Mouse (Mus musculus) hindbrain, postnatal 0 days (tissue): ENCODE results near the gene Tysnd1. TPM values are rescaled to one million over a fixed set of nuclear protein-coding genes. Genes with fewer than 3 reads are reported as not detected.

Source experiments
- ATAC-seq: fragments of 200-750 bp; cut with Nextera tagmentation; 2 replicates; pipeline ENCODE4 v1.8.0; 2017; ENCODE audit warnings: mild to moderate bottlenecking, moderate TSS enrichment, moderate library complexity
- DNase-seq: peaks from one replicate; pipeline ENCODE4 v3.0.0-alpha.2; 2015; ENCODE audit warnings: low spot score
- H3K27ac ChIP-seq: fragments of 300-500 bp; sonication (generic); 2 replicates; pipeline ENCODE4 v1.5.1; 2014; ENCODE audit warnings: mild to moderate bottlenecking
- H3K27me3 ChIP-seq: fragments of 300-500 bp; sonication (generic); 2 replicates; pipeline ENCODE4 v1.6.1; 2014; ENCODE audit warnings: low read length, mixed read lengths; ENCODE audit not compliant: insufficient read depth
- H3K36me3 ChIP-seq: fragments of 300-500 bp; sonication (generic); 2 replicates; pipeline ENCODE4 v1.6.1; 2014; ENCODE audit warnings: low read length, mixed read lengths; ENCODE audit not compliant: insufficient read depth
- H3K4me1 ChIP-seq: fragments of 300-500 bp; sonication (generic); 2 replicates; pipeline ENCODE4 v1.6.1; 2014; ENCODE audit warnings: antibody characterized with exemption, low read length, mixed read lengths; ENCODE audit not compliant: insufficient read depth
- H3K4me2 ChIP-seq: fragments of 300-500 bp; sonication (generic); 2 replicates; pipeline ENCODE4 v1.6.1; 2014; ENCODE audit warnings: low read depth, mild to moderate bottlenecking, low read length, moderate library complexity, mixed read lengths
- H3K4me3 ChIP-seq: fragments of 300-500 bp; sonication (generic); 2 replicates; pipeline ENCODE4 v1.5.1; 2014; ENCODE audit warnings: low read length
- H3K9ac ChIP-seq: fragments of 300-500 bp; sonication (generic); replicated peaks from 2 replicates; pipeline ENCODE4 v1.6.1; 2014; ENCODE audit warnings: mild to moderate bottlenecking, low read length, moderate library complexity, mixed read lengths
- H3K9me3 ChIP-seq: fragments of 300-500 bp; sonication (generic); 2 replicates; pipeline ENCODE4 v1.6.1; 2016; ENCODE audit warnings: low read length, mixed read lengths
- CTCF ChIP-seq: IDR thresholded peaks from 2 replicates; pipeline ENCODE4 v1.5.1; 2016; ENCODE audit warnings: antibody characterized with exemption, control low read depth, low read depth
- WGBS: fragments of 180-500 bp; shearing (Covaris S2); extraction: QIAGEN DNeasy Blood & Tissue Kit; methylation state at CpG from one replicate; pipeline ENCODE4 v1.1.7; 2014; 5-methylcytosine and 5-hydroxymethylcytosine counted together
- polyA plus RNA-seq: library from polyadenylated mRNA; unstranded; fragments of >200 nt; fragmentation: Nextera tagmentation; extraction: Ambion mirVana; gene quantifications from 2 replicates; pipeline ENCODE4 v1.2.1, GENCODE M21; 2015
- total RNA-seq: library from RNA; depleted of rRNA; stranded (reverse); fragments of >200 nt; gene quantifications from 2 replicates; pipeline ENCODE4 v1.2.3, GENCODE M21; 2014

Gene Tysnd1
- total and polyA plus RNA-seq, 2 experiments from 2014 or later: 32.2 to 70.5 TPM

DNA sequence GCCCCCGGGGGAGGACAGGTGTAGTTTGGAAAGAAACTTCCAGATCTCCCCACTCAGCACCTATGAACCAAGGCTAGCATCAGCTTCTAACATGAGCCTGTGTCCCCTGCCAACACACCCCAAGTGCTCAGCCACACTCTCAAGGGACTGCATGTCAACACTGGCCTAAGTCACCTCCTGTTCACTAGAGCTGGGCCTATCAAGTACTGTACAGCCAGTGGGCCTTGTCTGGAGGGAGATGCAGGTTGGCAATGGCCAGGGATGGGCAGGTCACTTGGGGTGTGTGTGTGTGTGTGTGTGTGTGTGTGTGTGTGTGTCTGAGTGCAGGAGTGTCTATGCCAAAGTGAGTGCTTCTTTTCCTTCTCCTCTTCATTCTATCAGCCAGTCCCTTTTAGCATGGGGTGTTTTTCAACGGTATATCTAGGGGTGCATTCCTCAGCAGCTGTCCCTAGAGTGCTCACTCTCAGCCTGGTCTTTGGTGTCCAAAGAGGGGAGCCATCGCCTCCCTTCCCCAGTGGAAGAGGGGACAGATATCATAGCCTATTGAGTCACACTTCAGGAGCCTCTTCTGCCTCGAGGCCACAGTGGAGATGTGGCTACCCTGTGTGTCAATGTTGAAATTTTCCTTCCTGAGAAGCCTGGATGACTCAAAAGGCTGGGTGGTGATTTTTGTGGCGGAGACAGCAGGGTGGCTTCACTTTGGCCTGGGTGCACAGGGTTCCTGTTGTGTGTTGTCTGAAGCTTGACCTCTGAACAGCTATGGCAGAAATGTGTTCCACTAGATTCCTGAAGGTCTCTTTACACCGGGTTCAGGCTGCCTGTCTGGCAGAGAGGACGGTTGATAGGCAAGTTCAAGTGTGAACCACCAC lies 20.9 kb downstream of the Tysnd1 start:
- Histone ChIP-seq H3K27ac (no peak overlapping the region), H3K4me2 (peak overlapping the region; percentile 92), H3K36me3 (no peaks in the 10 kb centered on the region), H3K9ac (no peak overlapping the region), H3K4me1 (peaks cover 9% of the 10 kb centered on the region; the same call in 1 of the 2 replicates), H3K9me3 (no peaks in the 10 kb centered on the region), H3K27me3 (no peaks in the 10 kb centered on the region), H3K4me3 (peak overlapping the region; percentile 53)
- no peak for TF ChIP-seq CTCF
- WGBS: 77% methylated on average over 7 of the region's 7 CpGs
- no peak for DNase-seq
- ATAC-seq: no peak; the same call in 1 of the 2 replicates

- no peaks in the 10 kb centered on the region for H3K27me3 ChIP-seq
- no peak for DNase-seq
- TF ChIP-seq CTCF: no peak
- 93% methylated on average over 12 of the region's 12 CpGs for WGBS
- H3K4me3 ChIP-seq: no peak overlapping the region
- H3K4me1 ChIP-seq: peaks cover 9% of the 10 kb centered on the region; the same call in 1 of the 2 replicates
- no peaks in the 10 kb centered on the region for H3K9me3 ChIP-seq
- H3K4me2 ChIP-seq: no peak overlapping the region
- H3K9ac ChIP-seq: no peak overlapping the region
- H3K36me3 ChIP-seq: no peaks in the 10 kb centered on the region
- no peak for ATAC-seq
- no peak overlapping the region for H3K27ac ChIP-seq
Measured at GRCm38 (mm10) chr10:61717406-61718296, 22.3 kb downstream of the Tysnd1 start.

GRCm38 (mm10) chr10:61720331-61720730 lies 25.0 kb downstream of the Tysnd1 start:
- Histone ChIP-seq H3K9ac (no peak overlapping the region), H3K4me2 (no peak overlapping the region), H3K4me1 (peaks cover 6% of the 10 kb centered on the region; the same call in 1 of the 2 replicates), H3K4me3 (no peak overlapping the region), H3K9me3 (no peaks in the 10 kb centered on the region), H3K27ac (no peak overlapping the region), H3K27me3 (no peaks in the 10 kb centered on the region), H3K36me3 (no peaks in the 10 kb centered on the region)
- WGBS: 81% methylated on average over 7 of the region's 7 CpGs
- TF ChIP-seq CTCF: no peak
- no peak for ATAC-seq
- no peak for DNase-seq

DNA sequence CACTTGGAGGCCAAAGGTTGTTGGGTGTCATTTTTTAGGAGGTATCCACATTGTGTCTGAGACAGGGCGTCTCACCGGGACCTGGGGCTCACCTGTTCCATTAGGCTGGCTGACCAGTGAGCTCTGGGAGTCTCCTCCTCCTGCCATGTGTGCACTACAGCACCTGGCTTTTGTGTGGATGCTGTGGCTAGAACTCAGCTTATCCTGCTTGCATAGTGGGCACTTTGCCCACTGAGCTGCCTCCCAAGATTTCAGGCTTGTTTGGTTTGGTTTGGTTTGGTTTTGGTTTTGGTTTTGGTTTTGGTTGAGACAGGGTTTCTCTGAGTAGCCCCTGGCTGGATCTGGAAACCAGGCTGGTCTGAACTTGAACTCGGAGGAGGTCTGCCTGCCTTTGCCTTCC lies 26.9 kb downstream of the Tysnd1 start:
- TF ChIP-seq CTCF: no peak

DNA sequence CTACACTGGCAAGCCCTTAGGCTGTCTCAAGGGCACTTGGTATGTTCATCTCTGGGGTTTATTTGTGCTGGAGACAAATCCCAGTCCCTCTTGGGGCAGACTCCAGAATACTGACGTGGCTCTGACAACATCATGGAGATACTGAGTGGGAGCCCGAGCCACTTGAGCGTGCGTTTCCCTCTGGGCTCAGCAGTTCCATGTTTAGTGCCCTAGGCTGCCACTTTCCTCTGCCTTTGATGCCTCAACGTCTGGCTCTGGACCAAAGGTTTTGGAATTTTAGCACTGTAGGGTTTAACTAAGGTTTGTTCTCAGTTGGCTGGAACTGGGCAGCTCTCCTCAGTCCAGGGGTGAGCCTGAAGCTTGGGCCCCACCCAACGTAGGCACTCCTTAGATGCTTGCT lies 28.0 kb downstream of the Tysnd1 start:
- TF ChIP-seq CTCF: no peak
- WGBS: 57% methylated on average over 6 of the region's 6 CpGs
- no peaks in the 10 kb centered on the region for H3K4me1 ChIP-seq
- no peaks in the 10 kb centered on the region for H3K36me3 ChIP-seq
- no peak overlapping the region for H3K4me2 ChIP-seq
- no peaks in the 10 kb centered on the region for H3K9me3 ChIP-seq
- H3K27ac ChIP-seq: no peak overlapping the region
- DNase-seq: no peak
- H3K27me3 ChIP-seq: no peaks in the 10 kb centered on the region
- no peak for ATAC-seq
- no peak overlapping the region for H3K4me3 ChIP-seq
- no peak overlapping the region for H3K9ac ChIP-seq

More for the DNA sequence above, 26.9 kb downstream of the Tysnd1 start:
- H3K4me1 ChIP-seq: no peaks in the 10 kb centered on the region
- H3K9ac ChIP-seq: no peak overlapping the region
- H3K36me3 ChIP-seq: no peaks in the 10 kb centered on the region
- no peak overlapping the region for H3K4me3 ChIP-seq
- H3K4me2 ChIP-seq: no peak overlapping the region
- 82% methylated on average over 3 of the region's 3 CpGs for whole genome bisulfite sequencing
- no peaks in the 10 kb centered on the region for H3K27me3 ChIP-seq
- no peak for ATAC-seq
- no peak overlapping the region for H3K27ac ChIP-seq
- no peaks in the 10 kb centered on the region for H3K9me3 ChIP-seq
- DNase-seq: no peak

GRCm38 (mm10) chr10:61729181-61729580 lies 33.9 kb downstream of the Tysnd1 start:
- ATAC-seq (no peak), DNase-seq (no peak)
- H3K4me2 ChIP-seq: no peak overlapping the region
- no peak overlapping the region for H3K9ac ChIP-seq
- WGBS: 69% methylated on average over 11 of the region's 11 CpGs
- no peaks in the 10 kb centered on the region for H3K36me3 ChIP-seq
- no peaks in the 10 kb centered on the region for H3K9me3 ChIP-seq
- no peaks in the 10 kb centered on the region for H3K4me1 ChIP-seq
- no peak overlapping the region for H3K4me3 ChIP-seq
- no peak overlapping the region for H3K27ac ChIP-seq
- H3K27me3 ChIP-seq: no peaks in the 10 kb centered on the region
- no peak for TF ChIP-seq CTCF
